Mouse (Mus musculus): ENCODE results near the gene Chd4. TPM values are rescaled to one million over a fixed set of nuclear protein-coding genes. Genes with fewer than 3 reads are reported as not detected.
A peak's percentile ranks its signal among the peaks of the same experiment; 100 is the strongest.

Chd4 gene
- polyA plus RNA-seq, 1 experiment = 133 TPM

- Histone ChIP-seq H3K4me2 (ENCODE audit: low read depth) (peak overlapping the region; percentile 70), H3K4me3 (peak overlapping the region; percentile 98), H3K79me2 (ENCODE audit: control insufficient read depth, insufficient read depth) (peaks cover 22% of the 10 kb centered on the region), H3ac (ENCODE audit: control insufficient read depth, insufficient read length) (peak overlapping the region; percentile 60), H3K27me3 (ENCODE audit: control insufficient read depth, insufficient read depth, insufficient read length) (no peaks in the 10 kb centered on the region), H3K36me3 (ENCODE audit: control insufficient read depth, insufficient read depth) (peaks cover 12% of the 10 kb centered on the region)
- TF ChIP-seq TCF3 (IDR thresholded peaks at IDR 0.05; ENCODE audit: insufficient read length, low read depth) (no peak), REST (IDR thresholded peaks at IDR 0.05; ENCODE audit: insufficient read depth, insufficient read length) (no peak), SRF (IDR thresholded peaks at IDR 0.05; ENCODE audit: control insufficient read depth, insufficient read length, low read depth) (no peak), CEBPB (IDR thresholded peaks at IDR 0.05; ENCODE audit: insufficient read depth, poor library complexity, severe bottlenecking) (no peak), TCF12 (IDR thresholded peaks at IDR 0.05; ENCODE audit: insufficient read depth, poor library complexity, severe bottlenecking) (no peak), MYOD1 (IDR thresholded peaks at IDR 0.05; ENCODE audit: control insufficient read depth in 1 of 3, insufficient read length in 2 of 3, low read depth in 2 of 3) (peak in 1 of 3 experiments; percentile 2), POLR2A (IDR thresholded peaks at IDR 0.05; ENCODE audit: insufficient read length, low read depth) (peak; percentile 46), MYOG (IDR thresholded peaks at IDR 0.05; ENCODE audit: control insufficient read depth in 1 of 3, insufficient read depth in 1 of 3, insufficient read length in 2 of 3, low read depth in 2 of 3) (no peak), MAX (IDR thresholded peaks at IDR 0.05; ENCODE audit: low read depth) (no peak), E2F4 (IDR thresholded peaks at IDR 0.05; ENCODE audit: insufficient read depth) (no peak), USF1 (IDR thresholded peaks at IDR 0.05; ENCODE audit: low read depth) (no peak), POLR2AphosphoS2 (IDR thresholded peaks at IDR 0.05; ENCODE audit: insufficient read length, low read depth) (peak; percentile 57)
Observed at GRCm38 (mm10) chr6:125145479-125145951, 49.7 kb downstream of the Chd4 start.

GRCm38 (mm10) chr6:125146148-125146547, 50.4 kb downstream of the Chd4 start:
- TF ChIP-seq SRF (IDR thresholded peaks at IDR 0.05; ENCODE audit: control insufficient read depth, insufficient read length, low read depth) (no peak), POLR2A (IDR thresholded peaks at IDR 0.05; ENCODE audit: insufficient read length, low read depth) (peak; percentile 12), TCF3 (IDR thresholded peaks at IDR 0.05; ENCODE audit: insufficient read length, low read depth) (no peak), CEBPB (IDR thresholded peaks at IDR 0.05; ENCODE audit: insufficient read depth, poor library complexity, severe bottlenecking) (no peak), USF1 (IDR thresholded peaks at IDR 0.05; ENCODE audit: low read depth) (no peak), TCF12 (IDR thresholded peaks at IDR 0.05; ENCODE audit: insufficient read depth, poor library complexity, severe bottlenecking) (no peak), POLR2AphosphoS2 (IDR thresholded peaks at IDR 0.05; ENCODE audit: insufficient read length, low read depth) (no peak)
- H3K4me3 ChIP-seq = peak overlapping the region; percentile 98
- H3K4me2 ChIP-seq (ENCODE audit: low read depth) = peak overlapping the region; percentile 70

GRCm38 (mm10) chr6:125146797-125147196, 51.0 kb downstream of the Chd4 start:
- no peaks in the 10 kb centered on the region for H3K27me3 ChIP-seq (ENCODE audit: control insufficient read depth, insufficient read depth, insufficient read length)
- H3K79me2 ChIP-seq (ENCODE audit: control insufficient read depth, insufficient read depth) = peaks cover 32% of the 10 kb centered on the region
- TF ChIP-seq TCF12 (IDR thresholded peaks at IDR 0.05; ENCODE audit: insufficient read depth, poor library complexity, severe bottlenecking) = no peak
- TF ChIP-seq MYOG (IDR thresholded peaks at IDR 0.05; ENCODE audit: control insufficient read depth in 1 of 3, insufficient read depth in 1 of 3, insufficient read length in 2 of 3, low read depth in 2 of 3) = no peak
- TF ChIP-seq SRF (IDR thresholded peaks at IDR 0.05; ENCODE audit: control insufficient read depth, insufficient read length, low read depth) = no peak
- TF ChIP-seq CEBPB (IDR thresholded peaks at IDR 0.05; ENCODE audit: insufficient read depth, poor library complexity, severe bottlenecking) = no peak
- H3K36me3 ChIP-seq (ENCODE audit: control insufficient read depth, insufficient read depth) = peaks cover 11% of the 10 kb centered on the region
- peak overlapping the region; percentile 60 for H3ac ChIP-seq (ENCODE audit: control insufficient read depth, insufficient read length)
- H3K4me3 ChIP-seq = peak overlapping the region; percentile 98
- peak overlapping the region; percentile 70 for H3K4me2 ChIP-seq (ENCODE audit: low read depth)

More at GRCm38 (mm10) chr6:125146148-125146547, 50.4 kb downstream of the Chd4 start:
- peaks cover 29% of the 10 kb centered on the region for H3K79me2 ChIP-seq (ENCODE audit: control insufficient read depth, insufficient read depth)
- H3K27me3 ChIP-seq (ENCODE audit: control insufficient read depth, insufficient read depth, insufficient read length) = no peaks in the 10 kb centered on the region
- peaks cover 12% of the 10 kb centered on the region for H3K36me3 ChIP-seq (ENCODE audit: control insufficient read depth, insufficient read depth)
- H3ac ChIP-seq (ENCODE audit: control insufficient read depth, insufficient read length) = peak overlapping the region; percentile 60

- TF ChIP-seq POLR2AphosphoS2 (IDR thresholded peaks at IDR 0.05; ENCODE audit: insufficient read length, low read depth) (peak; percentile 71), USF1 (IDR thresholded peaks at IDR 0.05; ENCODE audit: low read depth) (no peak), TCF12 (IDR thresholded peaks at IDR 0.05; ENCODE audit: insufficient read depth, poor library complexity, severe bottlenecking) (peak; percentile 88), TCF3 (IDR thresholded peaks at IDR 0.05; ENCODE audit: insufficient read length, low read depth) (peak; percentile 15), REST (IDR thresholded peaks at IDR 0.05; ENCODE audit: insufficient read depth, insufficient read length) (no peak), MAX (IDR thresholded peaks at IDR 0.05; ENCODE audit: low read depth) (no peak), MYOD1 (IDR thresholded peaks at IDR 0.05; ENCODE audit: control insufficient read depth in 1 of 3, insufficient read length in 2 of 3, low read depth in 2 of 3) (peak; percentile 79 to 95 (median 86)), POLR2A (IDR thresholded peaks at IDR 0.05; ENCODE audit: insufficient read length, low read depth) (peak; percentile 54), CEBPB (IDR thresholded peaks at IDR 0.05; ENCODE audit: insufficient read depth, poor library complexity, severe bottlenecking) (no peak), SRF (IDR thresholded peaks at IDR 0.05; ENCODE audit: control insufficient read depth, insufficient read length, low read depth) (no peak), E2F4 (IDR thresholded peaks at IDR 0.05; ENCODE audit: insufficient read depth) (no peak), MYOG (IDR thresholded peaks at IDR 0.05; ENCODE audit: control insufficient read depth in 1 of 3, insufficient read depth in 1 of 3, insufficient read length in 2 of 3, low read depth in 2 of 3) (peak; percentile 86 to 97 (median 88))
- peak overlapping the region; percentile 98 for H3K4me3 ChIP-seq
Observed at GRCm38 (mm10) chr6:125147329-125147728, 51.5 kb downstream of the Chd4 start.

More at GRCm38 (mm10) chr6:125147329-125147728, 51.5 kb downstream of the Chd4 start:
- Histone ChIP-seq H3ac (ENCODE audit: control insufficient read depth, insufficient read length) (peak overlapping the region; percentile 60), H3K4me2 (ENCODE audit: low read depth) (peak overlapping the region; percentile 70), H3K79me2 (ENCODE audit: control insufficient read depth, insufficient read depth) (peaks cover 32% of the 10 kb centered on the region), H3K27me3 (ENCODE audit: control insufficient read depth, insufficient read depth, insufficient read length) (no peaks in the 10 kb centered on the region), H3K36me3 (ENCODE audit: control insufficient read depth, insufficient read depth) (peaks cover 9% of the 10 kb centered on the region)
